Mouse (Mus musculus): ENCODE measurements around the gene Sdc4. TPM values are rescaled to one million over a fixed set of nuclear protein-coding genes. Genes with fewer than 3 reads are reported as not detected.

Gene Sdc4
- polyA plus RNA-seq, 1 experiment from 2014 or later, result 104 TPM

- Histone ChIP-seq H3K27ac (ENCODE audit: low read depth) (no peak overlapping the region), H3K27me3 (replicated peaks; ENCODE audit: control insufficient read depth, insufficient read depth, low read length) (no peaks in the 10 kb centered on the region), H3K4me2 (ENCODE audit: low read length) (no peak overlapping the region), H3K4me1 (replicated peaks; ENCODE audit: control insufficient read depth, insufficient read depth, low read length) (peaks cover 14% of the 10 kb centered on the region; the same call in 1 of the 2 replicates), H3K9me3 (ENCODE audit: control insufficient read depth, low read length) (no peaks in the 10 kb centered on the region), H3K36me3 (ENCODE audit: control insufficient read depth, insufficient read depth, low read length) (no peaks in the 10 kb centered on the region), H3K4me3 (ENCODE audit: low read depth, low read length) (no peak overlapping the region), H3K9ac (ENCODE audit: low read length) (no peak overlapping the region)
- DNase-seq (ENCODE audit: low spot score) (no peak), ATAC-seq (replicated peaks; ENCODE audit: low FRiP score, low TSS enrichment, low read depth) (no peak)
- WGBS, result 78% methylated on average over 2 of the region's 2 CpGs
Measured at GRCm38 (mm10) chr2:164444701-164445100, 1.0 kb upstream of the Sdc4 start.

- H3K4me3 ChIP-seq (ENCODE audit: low read depth, low read length), result peak overlapping the region; percentile 70
- peak overlapping the region; percentile 59 for H3K27ac ChIP-seq (ENCODE audit: low read depth)
- H3K4me2 ChIP-seq (ENCODE audit: low read length), result peak overlapping the region; percentile 79
- no peaks in the 10 kb centered on the region for H3K27me3 ChIP-seq (replicated peaks; ENCODE audit: control insufficient read depth, insufficient read depth, low read length)
- ATAC-seq (replicated peaks; ENCODE audit: low FRiP score, low TSS enrichment, low read depth) (peak; percentile 94), DNase-seq (ENCODE audit: low spot score) (peak; percentile 96)
- 0% methylated on average over 24 of the region's 26 CpGs for WGBS
- H3K9me3 ChIP-seq (ENCODE audit: control insufficient read depth, low read length), result no peaks in the 10 kb centered on the region
- H3K36me3 ChIP-seq (ENCODE audit: control insufficient read depth, insufficient read depth, low read length), result no peaks in the 10 kb centered on the region
- H3K4me1 ChIP-seq (replicated peaks; ENCODE audit: control insufficient read depth, insufficient read depth, low read length), result peaks cover 8% of the 10 kb centered on the region; the same call in 1 of the 2 replicates
- peak overlapping the region; percentile 84 for H3K9ac ChIP-seq (ENCODE audit: low read length)
Measured at GRCm38 (mm10) chr2:164443051-164443437, 643 bp downstream of the Sdc4 start.

DNA sequence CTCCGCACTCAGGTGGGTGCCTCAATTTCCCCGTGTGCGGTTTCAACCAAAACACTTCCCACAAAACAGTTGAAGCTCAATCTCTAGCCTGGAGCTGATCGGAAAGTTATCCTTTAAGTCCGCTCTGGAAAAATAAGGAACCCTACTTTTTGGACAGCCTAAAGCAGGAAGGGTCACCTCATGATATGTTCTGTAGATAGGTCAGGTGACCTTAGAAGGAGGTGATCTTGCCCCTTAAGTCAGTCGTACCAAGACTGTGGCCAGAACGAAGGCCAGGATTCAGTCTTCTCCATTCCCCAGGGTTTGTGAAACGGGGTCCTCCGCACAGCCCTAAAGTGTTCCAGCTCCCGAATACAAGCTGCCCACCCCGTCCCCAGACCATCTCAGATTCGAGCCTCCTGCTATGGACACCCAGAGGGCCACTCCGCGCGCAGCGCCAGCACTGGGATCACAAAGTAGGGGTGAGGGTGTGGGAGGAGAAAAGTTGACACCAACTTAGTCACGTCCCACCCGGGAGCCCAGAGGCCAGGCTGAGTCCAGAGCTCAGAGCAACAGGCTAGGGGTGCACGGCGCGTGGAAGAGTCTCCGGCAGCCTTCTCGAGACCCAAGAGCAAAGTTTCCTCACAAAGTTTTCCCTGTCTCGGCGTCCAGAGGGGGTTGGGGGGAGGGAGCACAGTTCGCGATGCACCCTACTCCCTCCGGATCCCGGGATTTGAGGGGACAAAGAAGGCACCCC, 1.2 kb downstream of the Sdc4 start:
- WGBS, result 2% methylated on average over 29 of the region's 29 CpGs
- Histone ChIP-seq H3K9ac (ENCODE audit: low read length) (peak overlapping the region; percentile 84), H3K27me3 (replicated peaks; ENCODE audit: control insufficient read depth, insufficient read depth, low read length) (no peaks in the 10 kb centered on the region), H3K4me1 (replicated peaks; ENCODE audit: control insufficient read depth, insufficient read depth, low read length) (peaks cover 8% of the 10 kb centered on the region; the same call in 1 of the 2 replicates), H3K9me3 (ENCODE audit: control insufficient read depth, low read length) (no peaks in the 10 kb centered on the region), H3K27ac (ENCODE audit: low read depth) (peak overlapping the region; percentile 59), H3K36me3 (ENCODE audit: control insufficient read depth, insufficient read depth, low read length) (no peaks in the 10 kb centered on the region), H3K4me2 (ENCODE audit: low read length) (peak overlapping the region; percentile 79), H3K4me3 (ENCODE audit: low read depth, low read length) (peak overlapping the region; percentile 70)
- DNase-seq (ENCODE audit: low spot score), result peak; percentile 82
- peak; percentile 42; the same call in 1 of the 2 replicates for ATAC-seq (replicated peaks; ENCODE audit: low FRiP score, low TSS enrichment, low read depth)

- ATAC-seq (replicated peaks; ENCODE audit: low FRiP score, low TSS enrichment, low read depth) (no peak), DNase-seq (ENCODE audit: low spot score) (no peak)
- H3K27ac ChIP-seq (ENCODE audit: low read depth), result no peak overlapping the region
- H3K9ac ChIP-seq (ENCODE audit: low read length), result peak overlapping the region; percentile 10; the same call in 1 of the 2 replicates
- WGBS, result 30% methylated on average over 7 of the region's 7 CpGs
- H3K4me1 ChIP-seq (replicated peaks; ENCODE audit: control insufficient read depth, insufficient read depth, low read length), result peaks cover 9% of the 10 kb centered on the region
- H3K27me3 ChIP-seq (replicated peaks; ENCODE audit: control insufficient read depth, insufficient read depth, low read length), result no peaks in the 10 kb centered on the region
- no peaks in the 10 kb centered on the region for H3K9me3 ChIP-seq (ENCODE audit: control insufficient read depth, low read length)
- no peaks in the 10 kb centered on the region for H3K36me3 ChIP-seq (ENCODE audit: control insufficient read depth, insufficient read depth, low read length)
- peak overlapping the region; percentile 79 for H3K4me2 ChIP-seq (ENCODE audit: low read length)
- peak overlapping the region; percentile 70 for H3K4me3 ChIP-seq (ENCODE audit: low read depth, low read length)
Measured at GRCm38 (mm10) chr2:164441731-164442130, 2.0 kb downstream of the Sdc4 start.

DNA sequence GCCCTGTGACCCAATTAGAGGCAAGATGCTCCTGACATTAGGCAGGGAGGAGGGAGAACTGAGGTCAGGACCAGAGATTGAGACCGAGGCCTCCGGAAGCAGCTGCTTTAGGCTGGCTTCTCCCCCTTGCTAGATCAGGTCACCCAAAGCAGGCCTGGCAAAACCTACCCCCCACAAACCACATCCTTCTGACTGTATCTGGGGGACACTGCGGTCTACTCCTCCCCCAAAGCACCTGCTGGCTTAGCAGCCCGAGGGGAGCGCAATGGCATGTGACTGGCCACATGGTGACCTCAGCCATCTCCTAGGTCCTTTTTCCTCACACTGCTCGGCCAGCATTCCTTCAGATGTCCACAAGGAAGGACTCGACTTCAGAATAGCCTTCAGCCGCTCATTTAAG, 2.5 kb downstream of the Sdc4 start:
- ATAC-seq (replicated peaks; ENCODE audit: low FRiP score, low TSS enrichment, low read depth) (no peak), DNase-seq (ENCODE audit: low spot score) (no peak)
- WGBS, result 44% methylated on average over 8 of the region's 8 CpGs
- Histone ChIP-seq H3K9ac (ENCODE audit: low read length) (no peak overlapping the region), H3K36me3 (ENCODE audit: control insufficient read depth, insufficient read depth, low read length) (no peaks in the 10 kb centered on the region), H3K9me3 (ENCODE audit: control insufficient read depth, low read length) (no peaks in the 10 kb centered on the region), H3K27me3 (replicated peaks; ENCODE audit: control insufficient read depth, insufficient read depth, low read length) (no peaks in the 10 kb centered on the region), H3K4me3 (ENCODE audit: low read depth, low read length) (peak overlapping the region; percentile 70), H3K4me1 (replicated peaks; ENCODE audit: control insufficient read depth, insufficient read depth, low read length) (peaks cover 14% of the 10 kb centered on the region), H3K27ac (ENCODE audit: low read depth) (no peak overlapping the region), H3K4me2 (ENCODE audit: low read length) (peak overlapping the region; percentile 79)

GRCm38 (mm10) chr2:164440314-164440713, 3.4 kb downstream of the Sdc4 start:
- no peak overlapping the region for H3K27ac ChIP-seq (ENCODE audit: low read depth)
- peaks cover 19% of the 10 kb centered on the region for H3K4me1 ChIP-seq (replicated peaks; ENCODE audit: control insufficient read depth, insufficient read depth, low read length)
- no peak for DNase-seq (ENCODE audit: low spot score)
- ATAC-seq (replicated peaks; ENCODE audit: low FRiP score, low TSS enrichment, low read depth), result no peak
- H3K36me3 ChIP-seq (ENCODE audit: control insufficient read depth, insufficient read depth, low read length), result no peaks in the 10 kb centered on the region
- no peak overlapping the region for H3K4me3 ChIP-seq (ENCODE audit: low read depth, low read length)
- H3K9me3 ChIP-seq (ENCODE audit: control insufficient read depth, low read length), result no peaks in the 10 kb centered on the region
- 49% methylated on average over 5 of the region's 5 CpGs for WGBS
- no peak overlapping the region for H3K9ac ChIP-seq (ENCODE audit: low read length)
- no peaks in the 10 kb centered on the region for H3K27me3 ChIP-seq (replicated peaks; ENCODE audit: control insufficient read depth, insufficient read depth, low read length)
- H3K4me2 ChIP-seq (ENCODE audit: low read length), result peak overlapping the region; percentile 79

DNA sequence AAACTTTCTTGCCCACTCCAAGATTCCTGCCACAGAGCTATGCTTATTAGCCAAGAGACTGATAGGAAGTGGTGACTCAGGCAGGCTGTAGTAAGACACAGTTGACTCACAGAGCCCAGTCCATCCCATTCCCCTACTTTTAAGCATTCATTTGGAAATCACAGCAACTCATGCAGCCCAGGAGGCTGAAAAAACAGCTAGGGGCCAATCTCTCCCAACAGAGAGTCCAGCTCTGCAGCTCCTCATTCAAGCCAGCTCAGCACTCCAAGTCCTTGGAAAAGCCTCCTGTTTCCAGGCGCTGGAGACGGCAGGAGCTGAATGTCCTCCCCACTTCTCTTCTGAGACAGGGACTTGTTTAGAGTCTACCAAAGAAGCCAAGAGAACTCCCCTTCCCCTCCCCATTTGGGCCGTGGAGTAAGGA, 4.7 kb downstream of the Sdc4 start:
- Histone ChIP-seq H3K4me3 (ENCODE audit: low read depth, low read length) (no peak overlapping the region), H3K27ac (ENCODE audit: low read depth) (peak overlapping the region; percentile 17; the same call in 1 of the 2 replicates), H3K9ac (ENCODE audit: low read length) (no peak overlapping the region), H3K4me2 (ENCODE audit: low read length) (peak overlapping the region; percentile 26; the same call in 1 of the 2 replicates), H3K27me3 (replicated peaks; ENCODE audit: control insufficient read depth, insufficient read depth, low read length) (no peaks in the 10 kb centered on the region), H3K36me3 (ENCODE audit: control insufficient read depth, insufficient read depth, low read length) (no peaks in the 10 kb centered on the region), H3K4me1 (replicated peaks; ENCODE audit: control insufficient read depth, insufficient read depth, low read length) (peaks cover 19% of the 10 kb centered on the region), H3K9me3 (ENCODE audit: control insufficient read depth, low read length) (no peaks in the 10 kb centered on the region)
- 82% methylated on average over 3 of the region's 3 CpGs for WGBS
- ATAC-seq (replicated peaks; ENCODE audit: low FRiP score, low TSS enrichment, low read depth) (no peak), DNase-seq (ENCODE audit: low spot score) (no peak)

GRCm38 (mm10) chr2:164438257-164438656, 5.4 kb downstream of the Sdc4 start:
- ATAC-seq (replicated peaks; ENCODE audit: low FRiP score, low TSS enrichment, low read depth) (peak; percentile 21; the same call in 1 of the 2 replicates), DNase-seq (ENCODE audit: low spot score) (no peak)
- Histone ChIP-seq H3K27me3 (replicated peaks; ENCODE audit: control insufficient read depth, insufficient read depth, low read length) (no peaks in the 10 kb centered on the region), H3K4me1 (replicated peaks; ENCODE audit: control insufficient read depth, insufficient read depth, low read length) (peaks cover 17% of the 10 kb centered on the region), H3K27ac (ENCODE audit: low read depth) (peak overlapping the region; percentile 69; the same call in 1 of the 2 replicates), H3K4me2 (ENCODE audit: low read length) (peak overlapping the region; percentile 26), H3K9ac (ENCODE audit: low read length) (no peak overlapping the region), H3K4me3 (ENCODE audit: low read depth, low read length) (no peak overlapping the region), H3K9me3 (ENCODE audit: control insufficient read depth, low read length) (no peaks in the 10 kb centered on the region), H3K36me3 (ENCODE audit: control insufficient read depth, insufficient read depth, low read length) (no peaks in the 10 kb centered on the region)
- WGBS, result 41% methylated on average over 8 of the region's 8 CpGs

Measured in intestine, embryonic 14.5 days (tissue).